Mouse (Mus musculus) hematopoietic multipotent progenitor cell, adult 10-12 weeks (in vitro differentiated cells): ENCODE data around the gene Adamts3. TPM values are rescaled to one million over a fixed set of nuclear protein-coding genes. Genes with fewer than 3 reads are reported as not detected.

Source experiments
- polyA plus RNA-seq: library from polyadenylated mRNA; stranded (reverse); fragments of >175 nt; gene quantifications from 2 replicates; pipeline ENCODE4 v1.2.3, GENCODE M21; 2012; ENCODE audit warnings: low replicate concordance

The Adamts3 gene
- polyA plus RNA-seq, result 0.39 and 0.43 TPM in 2 replicates

DNA sequence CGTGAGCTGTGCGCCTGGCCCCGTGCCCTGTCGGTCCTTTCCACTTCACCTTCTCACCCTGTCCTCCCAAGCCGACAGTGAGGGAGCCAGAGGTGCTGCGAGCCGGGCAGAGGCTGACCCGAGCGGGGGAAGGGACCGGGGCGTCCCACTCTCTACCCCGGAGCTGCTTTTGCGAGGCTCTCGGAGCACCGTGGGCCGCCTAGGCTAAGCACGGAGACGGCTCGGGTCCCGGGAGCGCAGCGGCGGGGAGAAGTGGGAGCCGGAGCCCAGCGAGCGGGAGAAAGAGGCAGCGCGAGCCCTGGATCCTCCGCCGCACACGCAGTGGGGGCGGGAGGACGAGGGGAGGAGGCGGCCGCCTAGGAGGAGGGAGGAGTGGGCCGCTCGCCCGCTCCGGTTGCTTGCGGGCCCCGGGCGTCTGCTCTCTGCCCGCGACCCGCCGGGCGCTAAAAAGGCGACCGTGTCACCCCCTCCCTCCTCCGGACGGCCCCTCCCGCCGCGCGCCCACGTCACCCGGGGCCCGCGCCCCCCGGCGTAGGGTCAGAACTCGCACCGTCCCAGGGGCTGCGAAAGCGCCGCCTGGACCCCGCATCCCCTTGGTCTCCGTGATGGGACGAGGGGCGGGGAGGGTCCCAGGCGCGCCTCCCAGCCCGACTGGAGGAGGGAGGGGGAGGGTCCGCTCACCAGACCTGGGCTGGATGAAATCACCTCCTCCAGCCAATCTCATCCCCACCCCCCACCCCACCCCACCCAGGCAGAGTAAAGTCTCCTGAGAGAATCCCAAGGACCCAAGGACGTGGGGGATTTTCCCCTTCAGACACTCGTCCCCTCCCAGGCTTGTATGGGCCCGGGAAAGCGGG, at the start of gene Adamts3:
Gene Adamts3 (minus strand): TSS at position 284 of the 857 bp plus-strand sequence.

